Mouse (Mus musculus) ES-Bruce4 (cell line): ENCODE data around the gene Hnrnpm.

Experiments used
- CTCF ChIP-seq: IDR thresholded peaks from one replicate; pipeline ENCODE4 v1.8.1; 2011; ENCODE audit warnings: low read depth, low read length
- EP300 ChIP-seq: IDR thresholded peaks from 2 replicates; pipeline ENCODE4 v1.6.1; 2011; ENCODE audit warnings: low read depth, low read length; ENCODE audit not compliant: insufficient read depth
- POLR2A ChIP-seq: IDR thresholded peaks from one replicate; pipeline ENCODE4 v1.8.1; 2011; ENCODE audit warnings: low read length; ENCODE audit not compliant: insufficient read depth

GRCm38 (mm10) chr17:33669681-33670080 lies 17.0 kb downstream of the Hnrnpm start:
- TF ChIP-seq CTCF (no peak), POLR2A (no peak), EP300 (no peak)
